Mouse (Mus musculus) cerebellum, adult 2 months (tissue): ENCODE results near the gene Gstt4. TPM values are rescaled to one million over a fixed set of nuclear protein-coding genes. Genes with fewer than 3 reads are reported as not detected.

ENCODE experiments used
- DNase-seq, 2 experiments: peaks; one replicate each; pipeline ENCODE4 v3.0.0; 2021
- H3K27ac ChIP-seq: fragments of 200-500 bp; 2 replicates; pipeline ENCODE4 v1.5.1; 2012; ENCODE audit warnings: low read length, control low read depth, inconsistent platforms; ENCODE audit not compliant: insufficient read depth
- H3K27me3 ChIP-seq: fragments of 200-500 bp; 2 replicates; pipeline ENCODE4 v1.6.1; 2012; ENCODE audit warnings: inconsistent platforms, mild to moderate bottlenecking, low read length, moderate library complexity; ENCODE audit not compliant: control insufficient read depth, insufficient read depth
- H3K4me1 ChIP-seq: fragments of 200-500 bp; 2 replicates; pipeline ENCODE4 v1.6.1; 2011; ENCODE audit warnings: low read length; ENCODE audit not compliant: control insufficient read depth, insufficient read depth
- H3K4me3 ChIP-seq: fragments of 200-500 bp; replicated peaks from 2 replicates; pipeline ENCODE3; 2011; ENCODE audit warnings: mild to moderate bottlenecking, low read depth, low read length, control low read depth; ENCODE audit not compliant: insufficient read depth
- CTCF ChIP-seq: fragments of 200-500 bp; IDR thresholded peaks from 2 replicates; pipeline ENCODE4 v1.5.1; 2011; ENCODE audit warnings: low read depth, mild to moderate bottlenecking, control low read depth, low read length, moderate library complexity, borderline replicate concordance; ENCODE audit not compliant: insufficient read depth
- POLR2A ChIP-seq: fragments of 200-500 bp; IDR thresholded peaks from 2 replicates; pipeline ENCODE4 v1.6.1; 2011; ENCODE audit warnings: low read length, control low read depth, borderline replicate concordance; ENCODE audit not compliant: insufficient read depth
- WGBS: fragments of 180-500 bp; shearing (Covaris S2); methylation state at CpG from one replicate; pipeline ENCODE4 v1.1.7; 2018; 5-methylcytosine and 5-hydroxymethylcytosine counted together
- polyA plus RNA-seq: library from polyadenylated mRNA; depleted of rRNA; stranded (reverse); fragments of >200 nt; gene quantifications from 2 replicates; pipeline ENCODE4 v1.2.3, GENCODE M21; 2012

Gstt4 gene
- polyA plus RNA-seq, 1 experiment: not detected

GRCm38 (mm10) chr10:75824530-75824929, 2.2 kb upstream of the Gstt4 start:
- TF ChIP-seq POLR2A (no peak), CTCF (no peak)
- 89% methylated on average over 4 of the region's 4 CpGs for WGBS
- no peak overlapping the region for H3K27ac ChIP-seq
- DNase-seq: no peak
- no peaks in the 10 kb centered on the region for H3K27me3 ChIP-seq
- peaks cover 15% of the 10 kb centered on the region for H3K4me1 ChIP-seq
- H3K4me3 ChIP-seq: no peak overlapping the region

- DNase-seq: no peak
- no peaks in the 10 kb centered on the region for H3K27me3 ChIP-seq
- H3K4me3 ChIP-seq: no peak overlapping the region
- 96% methylated on average over 1 of the region's 1 CpGs for WGBS
- H3K4me1 ChIP-seq: peaks cover 14% of the 10 kb centered on the region
- TF ChIP-seq POLR2A: no peak
- no peak for TF ChIP-seq CTCF
- H3K27ac ChIP-seq: no peak overlapping the region
Observed at GRCm38 (mm10) chr10:75823782-75824181, 1.4 kb upstream of the Gstt4 start.

GRCm38 (mm10) chr10:75819882-75820281, 2.5 kb downstream of the Gstt4 start:
- no peak overlapping the region for H3K4me3 ChIP-seq
- H3K27me3 ChIP-seq: no peaks in the 10 kb centered on the region
- WGBS: 84% methylated on average over 5 of the region's 5 CpGs
- H3K4me1 ChIP-seq: no peaks in the 10 kb centered on the region
- H3K27ac ChIP-seq: no peak overlapping the region
- no peak for DNase-seq
- TF ChIP-seq CTCF: no peak
- TF ChIP-seq POLR2A: no peak

GRCm38 (mm10) chr10:75818641-75819040, 3.7 kb downstream of the Gstt4 start:
- DNase-seq: no peak
- Histone ChIP-seq H3K27me3 (no peaks in the 10 kb centered on the region), H3K27ac (no peak overlapping the region), H3K4me3 (no peak overlapping the region), H3K4me1 (no peaks in the 10 kb centered on the region)
- 65% methylated on average over 10 of the region's 10 CpGs for WGBS
- TF ChIP-seq CTCF (no peak), POLR2A (no peak)

- Histone ChIP-seq H3K27me3 (no peaks in the 10 kb centered on the region), H3K27ac (no peak overlapping the region), H3K4me1 (no peaks in the 10 kb centered on the region), H3K4me3 (no peak overlapping the region)
- TF ChIP-seq CTCF (no peak), POLR2A (no peak)
- no peak for DNase-seq
- 69% methylated on average over 2 of the region's 2 CpGs for WGBS
Observed at GRCm38 (mm10) chr10:75804217-75804616, 18.1 kb downstream of the Gstt4 start.

- Histone ChIP-seq H3K27ac (peak within 1 kb of the TSS; percentile 90), H3K4me3 (peak within 1 kb of the TSS; percentile 93), H3K4me1 (peaks cover 4% of the 10 kb centered on the region), H3K27me3 (no peaks in the 10 kb centered on the region)
- DNase-seq: peak; percentile 72 to 75
- 2% methylated on average over 18 of the region's 18 CpGs for WGBS
- TF ChIP-seq CTCF: no peak
- TF ChIP-seq POLR2A: peak; percentile 54; the same call in 1 of the 2 replicates
Observed at GRCm38 (mm10) chr10:75798176-75798696, 24.1 kb downstream of the Gstt4 start, which contains the start of gene Gstt1. Gstt1 (minus strand) TSS chr10:75798584.

- H3K4me1 ChIP-seq: peaks cover 4% of the 10 kb centered on the region
- TF ChIP-seq POLR2A (peak; percentile 49; the same call in 1 of the 2 replicates), CTCF (no peak)
- peak; percentile 79 to 80 for DNase-seq
- H3K4me3 ChIP-seq: peak overlapping the region; percentile 93
- WGBS: 1% methylated on average over 12 of the region's 12 CpGs
- H3K27ac ChIP-seq: peak overlapping the region; percentile 90
- no peaks in the 10 kb centered on the region for H3K27me3 ChIP-seq
Observed at GRCm38 (mm10) chr10:75797619-75798175, 24.6 kb downstream of the Gstt4 start.

- WGBS: 54% methylated on average over 11 of the region's 11 CpGs
- Histone ChIP-seq H3K27me3 (no peaks in the 10 kb centered on the region), H3K4me1 (peaks cover 4% of the 10 kb centered on the region), H3K27ac (no peak overlapping the region), H3K4me3 (peak overlapping the region; percentile 53)
- peak in 1 of 2 experiments; percentile 19 for DNase-seq
- TF ChIP-seq CTCF: no peak
- TF ChIP-seq POLR2A: no peak
Observed at GRCm38 (mm10) chr10:75796731-75797516, 25.4 kb downstream of the Gstt4 start.
